Mouse (Mus musculus) central nervous system, embryonic 18 days (tissue): ENCODE results near the gene Ppm1l. TPM values are rescaled to one million over a fixed set of nuclear protein-coding genes. Genes with fewer than 3 reads are reported as not detected.

ENCODE experiments used
- polyA plus RNA-seq: library from polyadenylated mRNA; depleted of rRNA; stranded (reverse); fragments of >200 nt; gene quantifications from 2 replicates; pipeline ENCODE4 v1.2.3, GENCODE M21; 2012; rRNA removed

The Ppm1l gene
- polyA plus RNA-seq: 13.8 and 14.0 TPM in 2 replicates

GRCm38 (mm10) chr3:69316391-69317195, at the start of gene Ppm1l:
Gene Ppm1l, plus strand, starts transcription at chr3:69316861.

GRCm38 (mm10) chr3:69598261-69599165, 281.9 kb downstream of the Ppm1l start, which contains the start of gene B3galnt1:
Gene B3galnt1, minus strand, starts transcription at chr3:69598960.

Other genes starting within 250 kb of the Ppm1l start
- 37.4 and 38.9 TPM in 2 replicates for gene Kpna4, start 189.7 kb upstream of the Ppm1l start, polyA plus RNA-seq
- not detected in 2 replicates for gene Arl14, start 94.4 kb upstream of the Ppm1l start, polyA plus RNA-seq